Mouse (Mus musculus): ENCODE data around the gene Upk3bl. TPM values are rescaled to one million over a fixed set of nuclear protein-coding genes. Genes with fewer than 3 reads are reported as not detected.
A peak's percentile ranks its signal among the peaks of the same experiment; 100 is the strongest.
"Not testable (repeated sequence)": the region's sequence is repeated elsewhere in the genome, so short reads cannot be mapped to it uniquely, and the experiment has no call there.

Gene Upk3bl
- polyA plus RNA-seq, 1 experiment = 6.1 TPM

GRCm38 (mm10) chr5:136045987-136046386 is 8.3 kb upstream of the Upk3bl start:
- DNase-seq (ENCODE audit: low spot score) = peak; percentile 76

DNA sequence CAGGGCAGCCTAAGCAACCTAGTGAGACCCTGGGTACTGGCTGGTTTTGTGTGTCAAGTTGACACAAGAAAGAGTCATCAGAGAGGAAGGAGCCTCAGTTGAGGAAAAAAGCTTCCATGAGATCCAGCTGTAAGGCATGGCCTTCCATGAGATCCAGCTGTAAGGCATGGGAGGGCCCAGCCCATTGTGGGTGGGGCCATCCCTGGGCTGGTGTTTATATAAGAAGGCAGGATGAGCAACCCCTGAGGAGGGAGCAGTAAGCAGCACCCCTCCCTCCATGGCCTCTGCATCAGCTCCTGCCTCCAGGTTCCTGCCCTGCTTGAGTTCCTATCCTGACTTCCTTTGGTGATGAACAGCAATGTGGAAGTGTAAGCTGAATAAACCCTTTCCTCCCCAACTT is 5.8 kb upstream of the Upk3bl start:
- DNase-seq (ENCODE audit: low spot score) = not testable (repeated sequence)

- no peak for DNase-seq (ENCODE audit: low spot score)
Measured at GRCm38 (mm10) chr5:136049926-136050325, 4.4 kb upstream of the Upk3bl start.

DNA sequence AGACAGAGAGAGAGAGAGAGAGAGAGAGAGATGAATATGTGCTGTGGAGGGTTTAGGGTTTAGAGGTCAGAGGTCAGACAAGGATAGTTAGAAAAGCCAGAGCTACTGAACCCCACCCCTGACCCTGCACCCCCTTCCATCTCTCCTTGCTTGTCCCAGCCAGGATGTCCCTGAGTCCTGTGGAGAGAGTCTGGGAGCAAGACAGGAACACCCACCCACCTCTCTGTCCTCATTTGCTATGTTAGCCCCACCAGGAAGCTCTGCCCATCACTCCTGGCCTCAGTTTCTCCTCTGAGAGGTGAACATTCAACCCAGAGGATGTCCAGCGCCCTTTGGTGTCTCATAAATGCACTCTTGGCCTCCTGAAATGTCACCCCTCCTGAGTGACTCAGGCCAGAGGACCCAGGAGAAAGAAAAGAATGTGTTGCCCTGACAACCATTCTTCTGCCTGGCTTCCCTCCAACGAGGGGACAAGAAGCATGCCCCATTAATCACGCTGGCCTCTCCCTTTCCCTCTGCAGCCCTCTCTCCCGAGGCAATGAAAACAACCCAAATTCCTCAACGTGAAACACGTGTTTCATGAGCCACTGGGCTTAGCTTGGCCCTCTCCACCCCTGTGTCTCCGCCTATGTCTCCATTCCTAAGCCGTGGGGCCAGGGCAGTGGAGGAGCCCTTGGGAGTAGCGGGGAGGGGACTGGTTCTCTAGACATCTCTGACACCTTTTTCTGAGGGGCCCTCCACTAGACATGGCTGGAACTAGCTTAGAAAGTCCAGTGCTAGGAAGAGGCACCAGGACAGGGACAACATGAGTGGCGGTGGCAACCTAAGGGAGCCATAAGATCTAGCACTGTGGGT is 2.8 kb upstream of the Upk3bl start:
- no peak for DNase-seq (ENCODE audit: low spot score)

GRCm38 (mm10) chr5:136052861-136053655 is 1.2 kb upstream of the Upk3bl start:
- DNase-seq (ENCODE audit: low spot score) = no peak

DNA sequence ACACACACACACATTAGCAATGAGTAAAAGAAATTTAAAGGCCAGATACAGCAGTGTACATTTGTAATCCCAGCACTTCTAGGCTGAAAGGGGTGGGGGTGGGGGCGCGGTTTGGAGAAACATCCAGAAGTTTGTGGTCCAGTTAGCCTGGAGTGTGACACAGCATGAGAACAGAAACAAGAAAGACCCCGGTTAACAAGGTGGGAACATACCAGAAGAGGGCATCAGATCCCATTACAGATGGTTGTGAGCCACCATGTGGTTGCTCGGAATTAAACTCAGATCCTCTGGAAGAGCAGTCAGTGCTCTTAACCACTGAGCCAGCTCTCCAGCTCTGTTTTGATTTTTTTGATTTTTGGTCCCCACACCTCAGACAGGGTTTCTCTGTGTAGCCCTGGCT is 1.8 kb downstream of the Upk3bl start:
- no peak for DNase-seq (ENCODE audit: low spot score)

- no peak for DNase-seq (ENCODE audit: low spot score)
Measured at GRCm38 (mm10) chr5:136057085-136057484, 2.8 kb downstream of the Upk3bl start.

DNA sequence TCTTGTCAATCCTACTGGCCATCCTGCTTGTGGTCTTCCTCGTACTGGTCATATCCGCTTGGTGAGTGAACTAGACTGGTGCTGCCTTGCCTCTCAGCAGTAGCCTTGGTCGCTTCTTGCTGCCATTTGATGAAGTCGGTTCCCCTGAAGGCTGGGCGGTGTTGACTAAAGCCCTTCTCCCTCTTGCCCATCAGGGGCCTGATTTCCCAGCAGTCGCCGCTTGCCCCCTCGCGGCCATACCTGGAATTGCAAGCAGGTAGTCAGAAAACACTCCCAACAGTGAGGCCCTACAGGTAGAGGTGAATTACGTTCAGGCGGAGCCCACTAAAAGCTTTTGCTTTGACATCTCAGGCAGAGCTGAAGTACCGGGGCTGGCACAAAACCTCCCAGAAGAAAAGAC is 7.3 kb downstream of the Upk3bl start:
- DNase-seq (ENCODE audit: low spot score) = peak; percentile 81

DNA sequence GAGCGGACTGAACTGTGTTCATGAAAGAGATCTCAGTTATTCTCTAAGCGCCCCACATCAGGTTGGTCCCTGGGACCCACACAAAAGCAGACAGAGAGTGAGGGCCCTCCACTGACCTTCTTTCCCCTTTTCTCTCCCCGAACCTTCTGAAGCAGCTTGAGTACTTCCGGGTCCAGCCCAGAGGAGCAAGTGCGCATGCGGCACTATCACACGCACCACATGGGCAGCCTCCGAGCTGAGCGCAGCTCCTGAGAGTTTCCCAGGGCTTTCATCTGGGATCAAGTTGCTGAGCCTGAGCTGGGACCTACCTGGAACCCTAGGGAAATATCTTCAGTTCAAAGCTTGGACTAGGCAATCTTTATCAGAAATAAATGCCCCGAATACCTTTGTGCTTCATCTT is 9.6 kb downstream of the Upk3bl start:
- DNase-seq (ENCODE audit: low spot score) = no peak

GRCm38 (mm10) chr5:136066404-136067148 is 12.3 kb downstream of the Upk3bl start:
- not testable (repeated sequence) for DNase-seq (ENCODE audit: low spot score)

- no peak for DNase-seq (ENCODE audit: low spot score)
Measured at GRCm38 (mm10) chr5:136069411-136069810, 15.1 kb downstream of the Upk3bl start.

GRCm38 (mm10) chr5:136073051-136073450 is 18.8 kb downstream of the Upk3bl start:
- no peak for DNase-seq (ENCODE audit: low spot score)

DNA sequence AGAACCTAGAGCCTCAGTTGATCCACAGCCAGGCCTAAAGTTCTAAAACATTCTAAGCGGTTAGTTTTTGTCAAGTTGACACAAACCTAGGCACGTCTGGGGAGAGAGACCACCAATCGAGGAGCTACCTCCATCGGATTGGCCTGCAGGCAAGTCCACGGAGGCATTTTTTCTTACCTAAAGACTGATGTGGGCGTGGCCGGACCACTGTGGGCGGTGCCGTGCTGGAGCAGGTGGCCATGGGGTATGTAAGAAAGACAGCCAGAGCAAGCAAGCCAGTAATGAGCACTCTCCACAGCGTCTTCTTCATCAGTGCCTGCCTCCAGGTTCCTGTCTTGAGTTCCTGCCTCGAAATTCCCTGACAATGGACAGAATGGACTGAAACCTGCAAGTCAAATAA is 19.2 kb downstream of the Upk3bl start:
- no peak for DNase-seq (ENCODE audit: low spot score)

DNA sequence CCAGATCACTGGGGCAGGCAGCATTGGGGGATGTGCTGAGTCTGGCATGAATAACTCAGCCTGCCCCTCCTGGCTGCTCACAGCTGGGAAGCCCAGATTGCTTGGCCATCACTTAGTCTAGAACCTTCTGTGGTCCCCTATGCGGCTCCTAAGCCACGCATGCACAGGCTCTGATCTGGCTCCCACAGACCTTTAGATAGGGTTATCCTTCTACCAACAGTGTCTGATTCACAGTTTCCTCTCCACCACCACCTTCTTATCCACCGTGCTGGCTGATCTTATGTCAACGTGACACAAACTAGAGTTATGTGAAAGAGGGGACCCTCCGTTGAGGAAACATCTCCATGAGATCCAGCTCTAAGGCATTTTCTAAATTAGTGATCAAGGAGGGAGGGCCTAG is 20.8 kb downstream of the Upk3bl start:
- DNase-seq (ENCODE audit: low spot score) = no peak

GRCm38 (mm10) chr5:136076284-136076683 is 22.0 kb downstream of the Upk3bl start:
- no peak for DNase-seq (ENCODE audit: low spot score)

GRCm38 (mm10) chr5:136077001-136077550 is 22.8 kb downstream of the Upk3bl start:
- no peak for DNase-seq (ENCODE audit: low spot score)

DNA sequence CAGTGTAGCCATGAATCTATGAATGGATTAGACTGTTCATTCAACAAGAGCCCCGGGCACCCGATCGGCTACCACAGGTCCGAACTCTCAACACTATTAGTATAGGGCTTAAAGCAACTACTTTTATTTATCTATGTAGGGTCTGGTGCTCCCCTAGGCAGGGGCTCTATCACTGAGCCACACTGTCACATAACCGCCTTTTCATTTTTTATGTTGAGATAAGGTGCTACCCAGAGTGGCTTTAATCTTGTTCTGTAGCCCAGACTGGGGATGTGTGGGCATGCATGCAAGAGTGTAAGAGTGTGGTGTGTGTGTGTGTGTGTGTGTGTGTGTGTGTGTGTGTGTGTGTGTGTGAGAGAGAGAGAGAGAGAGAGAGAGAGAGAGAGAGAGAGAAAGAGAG is 23.8 kb downstream of the Upk3bl start:
- DNase-seq (ENCODE audit: low spot score) = no peak

GRCm38 (mm10) chr5:136082345-136082744 is 28.1 kb downstream of the Upk3bl start:
- DNase-seq (ENCODE audit: low spot score) = no peak

GRCm38 (mm10) chr5:136083669-136084107 is 29.4 kb downstream of the Upk3bl start, which contains the start of gene Rasa4:
TSS of gene Rasa4 (plus strand) at chr5:136083916.
- DNase-seq (ENCODE audit: low spot score) = peak; percentile 77

- DNase-seq (ENCODE audit: low spot score) = no peak
Measured at GRCm38 (mm10) chr5:136084144-136084881, 30.0 kb downstream of the Upk3bl start.

Data from urinary bladder, adult 2 months (tissue).